Mouse (Mus musculus): ENCODE measurements around the gene Gnb3. TPM values are rescaled to one million over a fixed set of nuclear protein-coding genes. Genes with fewer than 3 reads are reported as not detected.
A peak's percentile ranks its signal among the peaks of the same experiment; 100 is the strongest.

The Gnb3 gene
- polyA plus RNA-seq, 2 experiments = 1.6 to 2.3 TPM

- no peak for DNase-seq (ENCODE audit: low spot score)
- no peak for TF ChIP-seq POLR2A (IDR thresholded peaks at IDR 0.05; ENCODE audit: borderline replicate concordance, extremely low read depth, insufficient read depth, insufficient read length)
- Histone ChIP-seq H3K36me3 (ENCODE audit: control insufficient read depth, insufficient read depth, low read length) (peaks cover 77% of the 10 kb centered on the region), H3K27me3 (ENCODE audit: control insufficient read depth, insufficient read depth, low read length) (no peaks in the 10 kb centered on the region), H3K4me3 (replicated peaks; ENCODE audit: low read length) (no peak overlapping the region), H3K4me2 (replicated peaks; ENCODE audit: low read depth, low read length, severe bottlenecking) (no peak overlapping the region), H3K9ac (ENCODE audit: low read depth, low read length, severe bottlenecking) (no peak overlapping the region), H3K9me3 (ENCODE audit: control insufficient read depth, low read length) (no peaks in the 10 kb centered on the region), H3K4me1 (ENCODE audit: control insufficient read depth, insufficient read depth, low read length) (peaks cover 21% of the 10 kb centered on the region), H3K27ac (replicated peaks; ENCODE audit: low read depth, low read length) (no peak overlapping the region)
- 84% methylated on average over 4 of the region's 4 CpGs for WGBS
- no peak for ATAC-seq (ENCODE audit: low FRiP score, low read depth)
Measured at GRCm38 (mm10) chr6:124816611-124817010, 23.5 kb downstream of the Gnb3 start.

GRCm38 (mm10) chr6:124814858-124815774 is 25.0 kb downstream of the Gnb3 start:
- Histone ChIP-seq H3K4me3 (replicated peaks; ENCODE audit: low read length) (no peak overlapping the region), H3K4me2 (replicated peaks; ENCODE audit: low read depth, low read length, severe bottlenecking) (peak overlapping the region; percentile 72; the same call in 1 of the 2 replicates), H3K9me3 (ENCODE audit: control insufficient read depth, low read length) (no peaks in the 10 kb centered on the region), H3K9ac (ENCODE audit: low read depth, low read length, severe bottlenecking) (no peak overlapping the region), H3K27ac (replicated peaks; ENCODE audit: low read depth, low read length) (no peak overlapping the region), H3K27me3 (ENCODE audit: control insufficient read depth, insufficient read depth, low read length) (no peaks in the 10 kb centered on the region), H3K4me1 (ENCODE audit: control insufficient read depth, insufficient read depth, low read length) (peaks cover 23% of the 10 kb centered on the region), H3K36me3 (ENCODE audit: control insufficient read depth, insufficient read depth, low read length) (peaks cover 76% of the 10 kb centered on the region)
- ATAC-seq (ENCODE audit: low FRiP score, low read depth) (no peak), DNase-seq (ENCODE audit: low spot score) (no peak)
- 55% methylated on average over 9 of the region's 9 CpGs for WGBS
- no peak for TF ChIP-seq POLR2A (IDR thresholded peaks at IDR 0.05; ENCODE audit: borderline replicate concordance, extremely low read depth, insufficient read depth, insufficient read length)

GRCm38 (mm10) chr6:124814448-124814847 is 25.6 kb downstream of the Gnb3 start:
- 23% methylated on average over 8 of the region's 8 CpGs for WGBS
- Histone ChIP-seq H3K4me1 (ENCODE audit: control insufficient read depth, insufficient read depth, low read length) (peaks cover 28% of the 10 kb centered on the region), H3K27me3 (ENCODE audit: control insufficient read depth, insufficient read depth, low read length) (no peaks in the 10 kb centered on the region), H3K4me2 (replicated peaks; ENCODE audit: low read depth, low read length, severe bottlenecking) (peak overlapping the region; percentile 72), H3K27ac (replicated peaks; ENCODE audit: low read depth, low read length) (peak overlapping the region; percentile 79; the same call in 1 of the 2 replicates), H3K9me3 (ENCODE audit: control insufficient read depth, low read length) (no peaks in the 10 kb centered on the region), H3K9ac (ENCODE audit: low read depth, low read length, severe bottlenecking) (peak overlapping the region; percentile 65; the same call in 1 of the 2 replicates), H3K4me3 (replicated peaks; ENCODE audit: low read length) (peak overlapping the region; percentile 48), H3K36me3 (ENCODE audit: control insufficient read depth, insufficient read depth, low read length) (peaks cover 72% of the 10 kb centered on the region)
- ATAC-seq (ENCODE audit: low FRiP score, low read depth) (peak; percentile 16), DNase-seq (ENCODE audit: low spot score) (no peak)
- TF ChIP-seq POLR2A (IDR thresholded peaks at IDR 0.05; ENCODE audit: borderline replicate concordance, extremely low read depth, insufficient read depth, insufficient read length) = no peak

- peak; percentile 97; the same call in 1 of the 2 replicates for TF ChIP-seq POLR2A (IDR thresholded peaks at IDR 0.05; ENCODE audit: borderline replicate concordance, extremely low read depth, insufficient read depth, insufficient read length)
- peak within 1 kb of the TSS; percentile 79 for H3K27ac ChIP-seq (replicated peaks; ENCODE audit: low read depth, low read length)
- H3K4me2 ChIP-seq (replicated peaks; ENCODE audit: low read depth, low read length, severe bottlenecking) = peak within 1 kb of the TSS; percentile 72
- peak within 1 kb of the TSS; percentile 48 for H3K4me3 ChIP-seq (replicated peaks; ENCODE audit: low read length)
- H3K9me3 ChIP-seq (ENCODE audit: control insufficient read depth, low read length) = no peaks in the 10 kb centered on the region
- WGBS = 0% methylated on average over 21 of the region's 22 CpGs
- H3K4me1 ChIP-seq (ENCODE audit: control insufficient read depth, insufficient read depth, low read length) = peaks cover 28% of the 10 kb centered on the region
- ATAC-seq (ENCODE audit: low FRiP score, low read depth) (peak; percentile 89), DNase-seq (ENCODE audit: low spot score) (peak; percentile 95)
- peak within 1 kb of the TSS; percentile 65 for H3K9ac ChIP-seq (ENCODE audit: low read depth, low read length, severe bottlenecking)
- no peaks in the 10 kb centered on the region for H3K27me3 ChIP-seq (ENCODE audit: control insufficient read depth, insufficient read depth, low read length)
- peaks cover 67% of the 10 kb centered on the region for H3K36me3 ChIP-seq (ENCODE audit: control insufficient read depth, insufficient read depth, low read length)
Measured at GRCm38 (mm10) chr6:124813933-124814332, 26.1 kb downstream of the Gnb3 start, which contains the start of gene Tpi1. Gene Tpi1 (minus strand): TSS chr6:124814296.

- Histone ChIP-seq H3K4me2 (replicated peaks; ENCODE audit: low read depth, low read length, severe bottlenecking) (peak overlapping the region; percentile 72), H3K9ac (ENCODE audit: low read depth, low read length, severe bottlenecking) (peak overlapping the region; percentile 65), H3K4me3 (replicated peaks; ENCODE audit: low read length) (peak overlapping the region; percentile 48), H3K4me1 (ENCODE audit: control insufficient read depth, insufficient read depth, low read length) (peaks cover 28% of the 10 kb centered on the region), H3K27ac (replicated peaks; ENCODE audit: low read depth, low read length) (peak overlapping the region; percentile 79), H3K9me3 (ENCODE audit: control insufficient read depth, low read length) (no peaks in the 10 kb centered on the region), H3K36me3 (ENCODE audit: control insufficient read depth, insufficient read depth, low read length) (peaks cover 62% of the 10 kb centered on the region), H3K27me3 (ENCODE audit: control insufficient read depth, insufficient read depth, low read length) (no peaks in the 10 kb centered on the region)
- ATAC-seq (ENCODE audit: low FRiP score, low read depth) = peak; percentile 59
- DNase-seq (ENCODE audit: low spot score) = peak; percentile 87
- TF ChIP-seq POLR2A (IDR thresholded peaks at IDR 0.05; ENCODE audit: borderline replicate concordance, extremely low read depth, insufficient read depth, insufficient read length) = no peak
- 0% methylated on average over 18 of the region's 18 CpGs for WGBS
Measured at GRCm38 (mm10) chr6:124813496-124813895, 26.6 kb downstream of the Gnb3 start.
